Mouse (Mus musculus) ES-E14 (cell line): ENCODE data around the gene Wsb1. TPM values are rescaled to one million over a fixed set of nuclear protein-coding genes. Genes with fewer than 3 reads are reported as not detected.
"Not testable (repeated sequence)": the region's sequence is repeated elsewhere in the genome, so short reads cannot be mapped to it uniquely, and the experiment has no call there.

Experiments used
- DNase-seq: peaks from one replicate; pipeline ENCODE4 v3.0.0-alpha.2; 2013; ENCODE audit warnings: low read depth, low spot score
- H3K27ac ChIP-seq: 2 replicates; pipeline ENCODE4 v1.5.1; 2012; ENCODE audit warnings: low read depth, mild to moderate bottlenecking, low read length, moderate library complexity, mixed read lengths; ENCODE audit not compliant: poor library complexity, insufficient read depth, severe bottlenecking
- H3K36me3 ChIP-seq: 2 replicates; pipeline ENCODE4 v1.6.1; 2012; ENCODE audit warnings: mild to moderate bottlenecking, low read length, moderate library complexity, mixed read lengths; ENCODE audit not compliant: control insufficient read depth, poor library complexity, insufficient read depth, severe bottlenecking
- H3K4me1 ChIP-seq, 2 experiments: fragments of 150-350 bp in 1 of 2; sonication (generic) in 1 of 2; 2 replicates each; pipeline ENCODE4 v1.6.1; 2012; ENCODE audit warnings: low read length in 2 of 2, mild to moderate bottlenecking in 1 of 2, mixed read lengths in 1 of 2; ENCODE audit not compliant: control insufficient read depth in 2 of 2, insufficient read depth in 2 of 2, poor library complexity in 1 of 2
- H3K4me3 ChIP-seq, 2 experiments: fragments of 150-350 bp in 1 of 2; sonication (generic) in 1 of 2; 2 replicates each; pipeline ENCODE4 v1.5.1; 2012; ENCODE audit warnings: low read length in 2 of 2, low read depth in 1 of 2, mild to moderate bottlenecking in 1 of 2, mixed read lengths in 1 of 2; ENCODE audit not compliant: insufficient read depth in 1 of 2, poor library complexity in 1 of 2, severe bottlenecking in 1 of 2
- H3K9ac ChIP-seq: 2 replicates; pipeline ENCODE4 v1.6.1; 2012; ENCODE audit warnings: low read depth, mild to moderate bottlenecking, low read length, mixed read lengths; ENCODE audit not compliant: poor library complexity, insufficient read depth, severe bottlenecking
- H3K9me3 ChIP-seq: fragments of 150-350 bp; sonication (generic); 2 replicates; pipeline ENCODE4 v1.6.1; 2012; ENCODE audit warnings: low read depth, mild to moderate bottlenecking, low read length; ENCODE audit not compliant: control insufficient read depth, insufficient read depth
- CHD2 ChIP-seq: IDR thresholded peaks from 2 replicates; pipeline ENCODE4 v1.6.1; 2014; ENCODE audit warnings: mild to moderate bottlenecking, low read depth, low read length, inconsistent platforms
- HCFC1 ChIP-seq: IDR thresholded peaks from 2 replicates; pipeline ENCODE4 v1.6.1; 2012; ENCODE audit warnings: low read length, inconsistent platforms, borderline replicate concordance; ENCODE audit not compliant: insufficient read depth
- MAFK ChIP-seq: IDR thresholded peaks from 2 replicates; pipeline ENCODE4 v1.6.1; 2014; ENCODE audit warnings: mild to moderate bottlenecking, low read depth, low read length, inconsistent platforms; ENCODE audit not compliant: insufficient read depth
- ZC3H11A ChIP-seq: IDR thresholded peaks from 2 replicates; pipeline ENCODE4 v1.6.1; 2012; ENCODE audit warnings: low read depth, mild to moderate bottlenecking, inconsistent platforms, low read length, borderline replicate concordance
- ZNF384 ChIP-seq: IDR thresholded peaks from 2 replicates; pipeline ENCODE4 v1.6.1; 2012; ENCODE audit warnings: low read depth, low read length, inconsistent platforms
- in situ Hi-C, 2 experiments: fragments of 600-800 bp; cut with MboI; formaldehyde crosslinking; loops; one replicate each; pipeline ENCODE4 v1.15.1; 2025; ENCODE audit warnings: low sequenced_read_pairs in 2 of 2, inconsistent platforms in 1 of 2; ENCODE audit not compliant: unreplicated experiment in 2 of 2
- total RNA-seq: library from RNA; depleted of rRNA; stranded (reverse); fragments of 300-350 nt; gene quantifications from 2 replicates; pipeline ENCODE4 v1.2.3, GENCODE M21; 2012; rRNA removed

Wsb1 gene
- total RNA-seq, result 54.2 and 75.5 TPM in 2 replicates

- Histone ChIP-seq H3K4me1 (peaks cover 0 to 2% of the 10 kb centered on the region in 2 experiments; a peak in 1 of 4 replicates), H3K9me3 (no peaks in the 10 kb centered on the region), H3K27ac (peak within 1 kb of the TSS; percentile 49; the same call in 1 of the 2 replicates), H3K9ac (peak within 1 kb of the TSS; percentile 89), H3K36me3 (0 out of 2 replicates have a peak, but pooled peaks cover 4% of the 10 kb centered on the region), H3K4me3 (peak within 1 kb of the TSS; percentile 87 to 89)
- in situ Hi-C loops, result no loop called here
- DNase-seq, result peak; percentile 90
- TF ChIP-seq MAFK, result no peak
- peak; percentile 60; the same call in 1 of the 2 replicates for TF ChIP-seq HCFC1
These were observed at the start of gene Wsb1 for GRCm38 (mm10) chr11:79254391-79255098. TSS of gene Wsb1 (minus strand) at chr11:79254671.

DNA sequence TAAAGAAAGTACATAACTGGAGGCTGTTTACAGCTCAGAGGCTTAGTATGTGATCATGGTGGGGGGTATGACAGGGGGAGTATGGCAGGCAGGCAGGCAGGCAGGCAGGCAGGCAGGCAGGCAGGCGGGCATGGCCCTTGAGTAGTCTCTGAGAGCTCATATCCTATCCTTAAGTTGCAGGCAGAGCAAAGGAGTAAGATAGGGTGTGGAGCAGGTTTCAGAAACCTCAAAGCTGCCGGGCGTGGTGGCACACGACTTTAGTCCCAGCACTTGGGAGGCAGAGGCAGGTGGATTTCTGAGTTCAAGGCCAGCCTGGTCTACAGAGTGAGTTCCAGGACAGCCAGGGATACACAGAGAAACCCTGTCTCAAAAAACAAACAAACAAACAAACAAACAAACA lies 49.8 kb upstream of the Wsb1 start:
- in situ Hi-C loops, H3K36me3 ChIP-seq, DNase-seq, H3K27ac ChIP-seq, H3K9me3 ChIP-seq, H3K4me3 ChIP-seq, H3K9ac ChIP-seq: not testable (repeated sequence)
- peaks cover 13 to 18% of the 10 kb centered on the region in 2 experiments for H3K4me1 ChIP-seq

DNA sequence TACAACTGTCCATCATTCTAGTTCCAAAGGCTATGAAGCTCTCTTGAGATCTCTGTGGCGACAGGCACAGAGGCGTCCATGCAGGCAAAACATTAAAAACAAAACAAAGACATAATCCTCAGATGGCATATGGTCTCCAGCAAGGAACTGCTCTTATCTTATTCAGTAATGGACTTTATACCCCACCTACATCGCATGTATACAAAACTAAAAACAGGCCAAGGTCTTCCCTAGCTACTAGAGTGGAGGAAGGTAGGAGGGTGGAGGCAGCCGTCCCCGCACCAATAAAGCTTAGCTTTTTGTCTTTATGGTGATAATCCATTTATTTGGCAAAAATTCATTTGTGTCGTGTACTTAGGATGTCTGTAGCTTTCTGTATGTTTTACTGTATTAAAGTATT lies 48.6 kb upstream of the Wsb1 start:
- peaks cover 13 to 14% of the 10 kb centered on the region in 2 experiments for H3K4me1 ChIP-seq
- DNase-seq, result no peak
- no peak overlapping the region for H3K27ac ChIP-seq
- no peak overlapping the region for H3K4me3 ChIP-seq
- no peak overlapping the region for H3K9ac ChIP-seq
- no peaks in the 10 kb centered on the region for H3K36me3 ChIP-seq
- in situ Hi-C loops, result no loop called here
- no peak for TF ChIP-seq HCFC1
- TF ChIP-seq ZNF384, result no peak
- no peak for TF ChIP-seq CHD2
- no peak for TF ChIP-seq MAFK
- no peaks in the 10 kb centered on the region for H3K9me3 ChIP-seq

DNA sequence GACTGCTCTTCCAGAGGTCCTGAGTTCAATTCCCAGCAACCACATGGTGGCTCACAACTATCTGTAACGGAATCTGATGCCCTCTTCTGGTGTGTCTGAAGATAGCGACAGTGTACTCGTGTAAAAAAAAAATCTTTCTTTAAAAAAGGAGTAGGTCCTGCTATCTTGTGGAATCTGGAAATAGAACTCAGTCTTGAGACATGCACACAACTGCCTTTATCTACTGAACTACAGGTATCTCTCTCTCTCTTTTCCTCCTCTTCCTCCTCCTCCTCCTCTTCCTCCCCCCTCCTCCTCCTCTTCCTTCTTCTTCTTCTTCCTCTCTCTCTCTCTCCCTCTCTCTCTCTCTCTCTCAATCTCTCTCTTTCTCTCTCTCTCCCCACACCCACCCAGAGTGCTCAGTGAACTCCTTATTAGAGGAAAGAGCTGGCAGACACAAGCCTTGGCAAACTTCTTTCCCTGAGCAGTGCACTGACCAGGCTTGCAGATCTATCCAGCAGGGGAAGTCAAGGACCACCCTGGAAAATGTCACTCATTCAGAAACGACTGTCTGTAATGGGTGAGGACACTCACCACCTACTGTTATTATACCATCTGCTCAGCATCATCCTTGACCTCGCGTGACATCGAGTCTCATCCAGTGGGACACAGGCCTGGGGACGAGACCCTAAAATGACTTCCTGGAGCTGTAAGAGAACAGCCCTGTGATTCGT lies 45.4 kb upstream of the Wsb1 start:
- TF ChIP-seq MAFK (no peak), ZC3H11A (no peak), HCFC1 (no peak), CHD2 (no peak), ZNF384 (no peak)
- Histone ChIP-seq H3K4me3 (no peak overlapping the region), H3K27ac (no peak overlapping the region), H3K4me1 (no peaks in the 10 kb centered on the region), H3K9ac (no peak overlapping the region), H3K9me3 (no peaks in the 10 kb centered on the region), H3K36me3 (no peaks in the 10 kb centered on the region)
- DNase-seq, result no peak
- in situ Hi-C loops, result loop anchor here in 1 of 2 experiments (10.0 kb wide), 1 partner anchor 335 kb away; no protein-coding TSS in a partner anchor
